Mouse (Mus musculus) liver, postnatal 0 days (tissue): ENCODE results near the gene Ltbp2.

Experiments used
- CTCF ChIP-seq: sonication (generic); IDR thresholded peaks from 2 replicates; pipeline ENCODE4 v1.5.1; 2016; ENCODE audit warnings: antibody characterized with exemption, low read depth
- EP300 ChIP-seq: IDR thresholded peaks from 2 replicates; pipeline ENCODE4 v1.6.1; 2016; ENCODE audit warnings: antibody characterized with exemption, low read depth, mild to moderate bottlenecking

- no peak for TF ChIP-seq CTCF
- TF ChIP-seq EP300: no peak
These were observed 128.2 kb downstream of the Ltbp2 start for GRCm38 (mm10) chr12:84748134-84748533.
